Mouse (Mus musculus): ENCODE results near the gene Hnrnpl. TPM values are rescaled to one million over a fixed set of nuclear protein-coding genes. Genes with fewer than 3 reads are reported as not detected.
A peak's percentile ranks its signal among the peaks of the same experiment; 100 is the strongest.

Hnrnpl gene
- total RNA-seq (2014; rRNA removed), result 90.1 and 109 TPM in 2 replicates
- 81.6 and 109 TPM in 2 replicates for polyA plus RNA-seq (2012; rRNA removed)

GRCm38 (mm10) chr7:28808221-28808941 is at the start of gene Hnrnpl:
Gene Hnrnpl, plus strand, starts transcription at chr7:28808541.
- 2% methylated on average over 35 of the region's 35 CpGs for WGBS
- Histone ChIP-seq H3K27me3 (ENCODE audit: control insufficient read depth, insufficient read depth, low read length) (no peaks in the 10 kb centered on the region), H3K9ac (ENCODE audit: low read depth, low read length) (peak within 1 kb of the TSS; percentile 88), H3K79me2 (ENCODE audit: control insufficient read depth, insufficient read depth, low read length) (peaks cover 9% of the 10 kb centered on the region; the same call in 1 of the 2 replicates), H3K36me3 (ENCODE audit: control insufficient read depth, insufficient read depth, low read length) (peaks cover 9% of the 10 kb centered on the region), H3K27ac (replicated peaks; ENCODE audit: insufficient read depth, low read depth, low read length) (peak within 1 kb of the TSS; percentile 96), H3K4me3 (ENCODE audit: insufficient read depth, low read depth, low read length) (peak within 1 kb of the TSS; percentile 79), H3K4me1 (ENCODE audit: control insufficient read depth, insufficient read depth, low read length) (peaks cover 9% of the 10 kb centered on the region)
- no peak for TF ChIP-seq POLR2A (IDR thresholded peaks at IDR 0.05; ENCODE audit: extremely low read depth, insufficient read depth, low read length)
- TF ChIP-seq CTCF (IDR thresholded peaks at IDR 0.05; ENCODE audit: low read depth, low read length), result no peak
- DNase-seq (ENCODE audit: extremely low read depth, low read depth, low spot score), result peak; percentile 65

DNA sequence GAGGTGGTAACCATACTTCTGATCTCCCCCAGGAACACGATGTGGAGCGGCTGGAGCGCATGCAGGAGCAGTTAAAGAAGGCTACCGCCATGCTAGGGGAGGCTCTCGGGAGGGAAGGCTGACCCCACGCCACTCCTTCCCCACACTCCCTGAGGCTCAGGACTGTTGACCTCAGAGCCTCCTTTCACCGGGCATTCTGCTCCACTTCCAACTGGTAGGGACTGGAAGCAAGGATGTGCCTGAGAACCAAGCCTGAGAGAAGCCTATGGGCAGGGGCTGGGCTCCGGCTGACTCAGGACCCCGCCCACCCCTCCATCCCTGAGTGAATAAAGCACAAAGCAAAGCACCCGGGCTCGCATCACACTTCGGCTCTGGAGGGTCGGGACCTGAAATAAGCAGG is 49.7 kb upstream of the Hnrnpl start:
- H3K36me3 ChIP-seq (ENCODE audit: control insufficient read depth, insufficient read depth, low read length), result peaks cover 3% of the 10 kb centered on the region; the same call in 1 of the 2 replicates
- WGBS, result 93% methylated on average over 13 of the region's 13 CpGs
- no peak overlapping the region for H3K4me3 ChIP-seq (ENCODE audit: insufficient read depth, low read depth, low read length)

GRCm38 (mm10) chr7:28761907-28762306 is 46.4 kb upstream of the Hnrnpl start:
- Histone ChIP-seq H3K27ac (replicated peaks; ENCODE audit: insufficient read depth, low read depth, low read length) (no peak overlapping the region), H3K4me3 (ENCODE audit: insufficient read depth, low read depth, low read length) (no peak overlapping the region), H3K79me2 (ENCODE audit: control insufficient read depth, insufficient read depth, low read length) (peaks cover 18% of the 10 kb centered on the region; the same call in 1 of the 2 replicates), H3K4me1 (ENCODE audit: control insufficient read depth, insufficient read depth, low read length) (peaks cover 5% of the 10 kb centered on the region), H3K36me3 (ENCODE audit: control insufficient read depth, insufficient read depth, low read length) (peaks cover 3% of the 10 kb centered on the region; the same call in 1 of the 2 replicates), H3K9ac (ENCODE audit: low read depth, low read length) (no peak overlapping the region), H3K27me3 (ENCODE audit: control insufficient read depth, insufficient read depth, low read length) (no peaks in the 10 kb centered on the region)
- TF ChIP-seq POLR2A (IDR thresholded peaks at IDR 0.05; ENCODE audit: extremely low read depth, insufficient read depth, low read length) (no peak), CTCF (IDR thresholded peaks at IDR 0.05; ENCODE audit: low read depth, low read length) (no peak)
- peak; percentile 82 for DNase-seq (ENCODE audit: extremely low read depth, low read depth, low spot score)
- 22% methylated on average over 9 of the region's 9 CpGs for WGBS

More for the DNA sequence above, 49.7 kb upstream of the Hnrnpl start:
- no peak overlapping the region for H3K9ac ChIP-seq (ENCODE audit: low read depth, low read length)
- H3K79me2 ChIP-seq (ENCODE audit: control insufficient read depth, insufficient read depth, low read length), result no peaks in the 10 kb centered on the region
- no peaks in the 10 kb centered on the region for H3K27me3 ChIP-seq (ENCODE audit: control insufficient read depth, insufficient read depth, low read length)
- H3K27ac ChIP-seq (replicated peaks; ENCODE audit: insufficient read depth, low read depth, low read length), result no peak overlapping the region
- H3K4me1 ChIP-seq (ENCODE audit: control insufficient read depth, insufficient read depth, low read length), result no peaks in the 10 kb centered on the region
- DNase-seq (ENCODE audit: extremely low read depth, low read depth, low spot score), result no peak
- TF ChIP-seq CTCF (IDR thresholded peaks at IDR 0.05; ENCODE audit: low read depth, low read length) (no peak), POLR2A (IDR thresholded peaks at IDR 0.05; ENCODE audit: extremely low read depth, insufficient read depth, low read length) (no peak)

DNA sequence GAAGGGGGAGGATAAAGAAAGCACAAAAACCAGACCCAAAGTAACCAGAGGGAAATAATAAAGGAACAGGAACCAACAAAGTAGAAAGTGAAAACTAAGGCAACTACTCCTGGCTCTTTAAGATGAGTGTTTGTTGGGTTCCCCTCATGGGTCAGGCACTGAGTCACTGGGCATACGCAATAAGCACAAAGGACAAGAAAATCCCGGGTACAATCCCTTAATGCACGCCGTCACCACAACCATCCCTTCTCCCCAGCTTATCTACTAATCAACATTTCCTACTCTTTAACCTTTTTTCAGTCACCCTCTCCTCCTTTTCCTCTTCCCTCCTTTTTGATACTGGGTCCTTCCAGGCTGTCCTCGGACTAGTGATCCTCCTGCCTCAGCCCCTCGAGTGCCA is 43.1 kb upstream of the Hnrnpl start:
- Histone ChIP-seq H3K36me3 (ENCODE audit: control insufficient read depth, insufficient read depth, low read length) (no peaks in the 10 kb centered on the region; the same call in 1 of the 2 replicates), H3K79me2 (ENCODE audit: control insufficient read depth, insufficient read depth, low read length) (peaks cover 28% of the 10 kb centered on the region; the same call in 1 of the 2 replicates), H3K9ac (ENCODE audit: low read depth, low read length) (no peak overlapping the region), H3K27me3 (ENCODE audit: control insufficient read depth, insufficient read depth, low read length) (no peaks in the 10 kb centered on the region), H3K4me1 (ENCODE audit: control insufficient read depth, insufficient read depth, low read length) (peaks cover 11% of the 10 kb centered on the region), H3K27ac (replicated peaks; ENCODE audit: insufficient read depth, low read depth, low read length) (no peak overlapping the region), H3K4me3 (ENCODE audit: insufficient read depth, low read depth, low read length) (peak overlapping the region; percentile 99; the same call in 1 of the 2 replicates)
- no peak for DNase-seq (ENCODE audit: extremely low read depth, low read depth, low spot score)
- TF ChIP-seq POLR2A (IDR thresholded peaks at IDR 0.05; ENCODE audit: extremely low read depth, insufficient read depth, low read length), result no peak
- no peak for TF ChIP-seq CTCF (IDR thresholded peaks at IDR 0.05; ENCODE audit: low read depth, low read length)
- 55% methylated on average over 6 of the region's 6 CpGs for WGBS

DNA sequence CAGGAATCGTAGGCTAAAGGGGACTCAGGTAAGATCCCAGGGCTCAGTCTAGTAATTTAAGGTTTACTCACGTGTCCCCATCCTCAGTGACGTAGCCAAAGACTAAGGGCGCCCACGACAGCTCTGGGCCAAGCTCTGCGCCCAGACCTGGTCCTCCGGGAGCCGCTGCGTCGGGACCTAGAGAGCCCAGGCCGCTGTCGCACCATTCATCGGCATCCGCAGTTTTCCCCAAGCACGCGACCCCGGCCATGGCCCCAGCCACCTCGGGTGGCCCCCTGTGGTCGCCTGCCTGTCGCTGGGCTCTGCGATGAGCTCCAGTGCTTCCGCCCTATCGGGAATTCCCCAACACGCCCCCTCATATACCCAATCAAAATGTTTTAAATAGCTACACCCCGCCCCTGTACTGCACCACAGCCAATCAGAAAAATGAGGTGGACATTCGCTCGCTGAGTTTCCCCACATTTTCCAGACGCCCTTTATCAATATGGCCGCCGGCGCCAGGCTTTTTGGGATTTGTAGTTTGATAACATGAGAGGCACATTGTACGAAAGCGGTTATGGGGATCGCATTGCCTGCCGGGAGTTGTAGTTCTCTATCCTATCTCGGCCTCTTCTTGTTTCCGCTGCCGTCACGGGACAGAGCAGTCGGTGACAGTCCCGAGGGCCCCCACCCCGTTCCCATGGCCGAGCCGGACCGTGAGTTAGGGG is 42.0 kb upstream of the Hnrnpl start, which contains the start of gene Sirt2:
Sirt2 (plus strand) TSS at position 563 of the 707 bp plus-strand sequence.
- DNase-seq (ENCODE audit: extremely low read depth, low read depth, low spot score), result peak; percentile 97
- no peaks in the 10 kb centered on the region for H3K36me3 ChIP-seq (ENCODE audit: control insufficient read depth, insufficient read depth, low read length)
- no peaks in the 10 kb centered on the region for H3K27me3 ChIP-seq (ENCODE audit: control insufficient read depth, insufficient read depth, low read length)
- H3K79me2 ChIP-seq (ENCODE audit: control insufficient read depth, insufficient read depth, low read length), result peaks cover 35% of the 10 kb centered on the region; the same call in 1 of the 2 replicates
- peak within 1 kb of the TSS; percentile 87 for H3K9ac ChIP-seq (ENCODE audit: low read depth, low read length)
- H3K27ac ChIP-seq (replicated peaks; ENCODE audit: insufficient read depth, low read depth, low read length), result peak within 1 kb of the TSS; percentile 84
- peak within 1 kb of the TSS; percentile 99 for H3K4me3 ChIP-seq (ENCODE audit: insufficient read depth, low read depth, low read length)
- under 1% methylated on average over 45 of the region's 45 CpGs for WGBS
- TF ChIP-seq POLR2A (IDR thresholded peaks at IDR 0.05; ENCODE audit: extremely low read depth, insufficient read depth, low read length), result 0 out of 2 replicates have a peak, but pooled peaks have one; percentile 42
- TF ChIP-seq CTCF (IDR thresholded peaks at IDR 0.05; ENCODE audit: low read depth, low read length), result no peak
- H3K4me1 ChIP-seq (ENCODE audit: control insufficient read depth, insufficient read depth, low read length), result peaks cover 11% of the 10 kb centered on the region
